Mouse (Mus musculus) layer of hippocampus, adult 2 months (tissue): Measurements from ENCODE around the gene Mphosph9. TPM values are rescaled to one million over a fixed set of nuclear protein-coding genes. Genes with fewer than 3 reads are reported as not detected.
"Not testable (repeated sequence)": the region's sequence is repeated elsewhere in the genome, so short reads cannot be mapped to it uniquely, and the experiment has no call there.

ENCODE experiments used
- DNase-seq, 2 experiments: peaks; one replicate each; pipeline ENCODE4 v3.0.0; 2022; ENCODE audit warnings: low spot score in 2 of 2
- H3K27ac ChIP-seq: fragments of 200-600 bp; 2 replicates; pipeline ENCODE4 v1.8.1; 2022
- H3K4me3 ChIP-seq: fragments of 200-600 bp; 2 replicates; pipeline ENCODE4 v1.8.1; 2022; ENCODE audit warnings: mild to moderate bottlenecking
- CTCF ChIP-seq: fragments of 200-600 bp; conservative IDR thresholded peaks from 2 replicates; pipeline ENCODE4 v1.8.1; 2022; ENCODE audit warnings: antibody characterized with exemption, mild to moderate bottlenecking, moderate library complexity
- long read RNA-seq, 2 experiments: library from polyadenylated mRNA; stranded (forward); transcript quantifications; one replicate each; pipeline ENCODE4 v2.0.0; 2021; ENCODE audit warnings: borderline mapping rate in 2 of 2
- total RNA-seq, 2 experiments: library from RNA; stranded (reverse); gene quantifications; 2 replicates each; pipeline ENCODE4 v1.2.3; 2021

The Mphosph9 gene
- 10 to 100 TPM; 18.9 to 19.3 TPM for total RNA-seq
- long read RNA-seq, experiment 1, partial matches to known transcripts, result 0 of 5 reads
- long read RNA-seq, experiment 1, other reads (novel, unspliced or antisense), result 5 of 5 reads
- long read RNA-seq, experiment 2, full-length matches to known transcripts, result 1 of 6 reads
- long read RNA-seq, experiment 2, partial matches to known transcripts, result 0 of 6 reads
- long read RNA-seq, experiment 2, other reads (novel, unspliced or antisense), result 5 of 6 reads

GRCm38 (mm10) chr5:124327510-124328364 is at the start of gene Mphosph9, which contains the start of gene 2810006K23Rik:
TSS of gene Mphosph9 (minus strand) at chr5:124327972.
TSS of gene 2810006K23Rik (plus strand) at chr5:124328089.
- peak within 1 kb of the TSS; percentile 68 for H3K4me3 ChIP-seq
- DNase-seq, result peak; percentile 99 to 100
- no peak for TF ChIP-seq CTCF
- H3K27ac ChIP-seq, result peak within 1 kb of the TSS; percentile 97

DNA sequence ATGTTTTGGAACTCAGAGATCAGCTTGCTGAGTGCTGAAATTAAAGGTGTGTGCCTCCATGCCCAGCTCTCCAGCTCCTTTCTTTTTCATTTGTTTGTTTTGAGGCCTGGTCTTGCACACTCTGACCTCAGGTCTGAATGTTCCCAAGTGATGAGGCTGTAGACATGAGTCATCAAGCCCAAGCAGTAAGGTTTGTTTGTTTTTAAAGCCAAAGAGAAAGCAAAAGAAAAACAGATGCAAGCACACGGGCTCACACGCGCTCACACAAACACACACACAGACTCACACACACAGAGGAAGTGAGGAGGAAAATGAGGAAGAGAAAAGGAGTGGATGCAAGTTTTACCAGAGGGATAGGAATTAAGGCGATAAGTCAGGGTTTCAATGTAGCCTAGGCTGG is 49.4 kb upstream of the Mphosph9 start:
- Histone ChIP-seq H3K4me3 (no peak overlapping the region), H3K27ac (no peak overlapping the region)
- no peak for DNase-seq
- TF ChIP-seq CTCF, result no peak

GRCm38 (mm10) chr5:124376401-124376800 is 48.6 kb upstream of the Mphosph9 start:
- Histone ChIP-seq H3K27ac (no peak overlapping the region), H3K4me3 (no peak overlapping the region)
- DNase-seq, result no peak
- no peak for TF ChIP-seq CTCF

GRCm38 (mm10) chr5:124374298-124374697 is 46.5 kb upstream of the Mphosph9 start:
- no peak for TF ChIP-seq CTCF
- DNase-seq, result no peak
- no peak overlapping the region for H3K27ac ChIP-seq
- H3K4me3 ChIP-seq, result no peak overlapping the region

DNA sequence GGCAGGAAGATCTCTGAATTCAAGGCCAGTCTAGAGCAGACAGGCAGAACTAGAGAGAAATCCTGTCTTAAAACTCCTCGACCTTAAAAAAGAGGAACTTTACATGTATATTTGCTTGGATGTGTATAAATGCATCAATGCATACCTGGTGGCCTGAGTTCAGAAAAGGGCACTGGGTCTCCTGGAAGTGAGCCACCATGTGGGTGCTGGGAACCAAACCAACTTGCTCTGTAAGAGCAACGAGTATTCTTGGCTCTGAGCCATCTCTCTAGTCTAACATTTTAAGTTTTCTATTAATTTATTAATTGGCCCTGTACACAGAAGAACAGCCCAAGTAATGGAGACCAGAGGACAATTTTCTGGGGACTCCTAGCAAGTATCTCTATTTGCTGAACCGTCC is 38.9 kb upstream of the Mphosph9 start:
- no peak overlapping the region for H3K4me3 ChIP-seq
- no peak for DNase-seq
- TF ChIP-seq CTCF, result no peak
- H3K27ac ChIP-seq, result no peak overlapping the region

DNA sequence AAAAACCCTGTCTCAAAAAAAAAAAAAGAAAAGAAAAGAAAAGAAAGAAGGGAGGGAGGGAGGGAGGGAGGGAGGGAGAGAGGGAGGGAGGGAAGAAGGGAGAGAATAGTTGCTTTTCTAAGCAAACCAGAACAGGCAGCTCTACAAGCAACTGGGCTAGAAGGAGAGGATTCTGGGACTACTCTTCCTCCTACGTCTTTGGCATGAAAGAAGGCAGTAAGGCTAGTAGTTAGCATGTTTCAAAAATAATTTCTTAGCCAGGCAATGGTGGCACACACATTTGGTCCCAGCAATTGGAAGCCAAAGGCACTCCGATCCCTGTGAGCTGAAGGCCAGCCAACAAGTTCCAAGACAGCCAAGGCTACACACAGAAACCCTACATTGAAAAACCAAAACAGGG is 38.0 kb upstream of the Mphosph9 start:
- TF ChIP-seq CTCF, result no peak
- no peak for DNase-seq
- Histone ChIP-seq H3K27ac (no peak overlapping the region), H3K4me3 (no peak overlapping the region)

GRCm38 (mm10) chr5:124364173-124364918 is 36.6 kb upstream of the Mphosph9 start:
- no peak for DNase-seq
- TF ChIP-seq CTCF, result no peak
- no peak overlapping the region for H3K4me3 ChIP-seq
- 0 out of 2 replicates have a peak overlapping the region, but pooled peaks have one; percentile 23 for H3K27ac ChIP-seq

DNA sequence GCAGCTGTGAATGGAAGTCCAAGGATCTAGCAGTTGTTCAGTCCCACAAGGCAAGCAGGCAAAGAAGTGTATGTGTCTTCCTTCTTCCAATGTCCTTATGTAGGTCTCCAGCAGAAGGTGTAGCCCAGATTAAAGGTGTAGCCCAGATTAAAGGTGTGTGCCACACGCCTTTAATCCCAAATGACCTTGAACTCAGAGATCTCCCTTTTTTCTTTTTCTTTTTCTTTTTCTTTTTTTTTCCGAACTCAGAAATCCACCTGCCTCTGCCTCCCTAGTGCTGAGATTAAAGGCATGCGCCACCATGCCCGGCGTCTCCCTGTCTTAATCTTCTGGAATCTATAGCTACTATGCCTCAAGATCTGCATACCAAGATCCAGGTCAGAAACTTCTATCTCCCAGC is 35.2 kb upstream of the Mphosph9 start, which contains the start of gene Cdk2ap1:
TSS of gene Cdk2ap1 (minus strand) at position 101 of the 400 bp plus-strand sequence.
- DNase-seq, H3K27ac ChIP-seq, H3K4me3 ChIP-seq: not testable (repeated sequence)

DNA sequence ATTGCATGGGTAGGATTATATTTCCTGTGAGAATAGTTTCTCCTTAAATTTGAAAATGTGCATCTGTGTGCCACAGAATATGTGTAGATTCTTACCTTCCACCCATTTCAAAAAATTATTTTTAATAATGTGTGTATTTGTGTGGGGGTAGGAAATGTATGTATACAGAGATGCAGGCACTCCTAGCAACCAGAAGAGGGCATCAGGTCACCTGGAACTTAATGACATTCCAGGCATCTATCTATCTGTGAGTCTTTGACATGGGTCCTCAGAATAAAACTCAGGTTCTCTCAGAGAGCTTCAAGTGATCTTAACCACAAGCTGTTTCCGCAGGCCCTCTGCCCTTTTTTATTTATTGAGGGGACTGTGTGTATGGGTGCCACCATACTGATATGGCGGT is 31.9 kb upstream of the Mphosph9 start:
- Histone ChIP-seq H3K27ac (no peak overlapping the region), H3K4me3 (no peak overlapping the region)
- peak; percentile 78 for TF ChIP-seq CTCF
- no peak for DNase-seq

DNA sequence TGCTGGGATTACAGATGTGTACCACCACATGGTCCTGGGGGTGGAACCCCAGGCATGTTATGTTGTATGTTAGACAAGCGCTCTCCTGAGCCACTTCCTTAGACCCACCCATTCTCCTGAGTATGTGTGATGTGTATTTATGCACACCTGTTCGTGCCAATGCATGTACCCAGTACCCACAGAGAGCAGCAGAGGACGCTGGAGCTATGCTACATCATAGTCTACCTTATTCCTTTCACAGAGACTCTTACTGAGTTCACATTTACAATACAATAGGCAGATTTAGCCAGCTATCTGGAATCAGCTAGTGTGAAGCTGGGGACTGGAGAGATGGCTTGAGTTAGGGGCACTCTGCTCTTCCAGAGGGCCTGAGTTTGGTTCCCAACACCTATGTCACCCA is 28.9 kb upstream of the Mphosph9 start:
- TF ChIP-seq CTCF, result peak; percentile 47
- no peak for DNase-seq
- no peak overlapping the region for H3K4me3 ChIP-seq

GRCm38 (mm10) chr5:124355425-124355959 is 27.7 kb upstream of the Mphosph9 start:
- TF ChIP-seq CTCF, result no peak
- peak overlapping the region; percentile 59 for H3K4me3 ChIP-seq
- peak overlapping the region; percentile 84 for H3K27ac ChIP-seq
- DNase-seq, result no peak

More for the DNA sequence above, 28.9 kb upstream of the Mphosph9 start:
- peak overlapping the region; percentile 84; the same call in 1 of the 2 replicates for H3K27ac ChIP-seq

- no peak for DNase-seq
- Histone ChIP-seq H3K27ac (peak overlapping the region; percentile 84), H3K4me3 (peak overlapping the region; percentile 59)
- TF ChIP-seq CTCF, result no peak
These were observed 27.0 kb upstream of the Mphosph9 start for GRCm38 (mm10) chr5:124354574-124355424.
